Mouse (Mus musculus): Measurements from ENCODE around the gene Vmn2r21. TPM values are rescaled to one million over a fixed set of nuclear protein-coding genes. Genes with fewer than 3 reads are reported as not detected.
"Not testable (repeated sequence)": the region's sequence is repeated elsewhere in the genome, so short reads cannot be mapped to it uniquely, and the experiment has no call there.

Vmn2r21 gene
- polyA plus RNA-seq (2014; fragmentation: Nextera tagmentation; extraction: Ambion mirVana) = not detected in 2 replicates

DNA sequence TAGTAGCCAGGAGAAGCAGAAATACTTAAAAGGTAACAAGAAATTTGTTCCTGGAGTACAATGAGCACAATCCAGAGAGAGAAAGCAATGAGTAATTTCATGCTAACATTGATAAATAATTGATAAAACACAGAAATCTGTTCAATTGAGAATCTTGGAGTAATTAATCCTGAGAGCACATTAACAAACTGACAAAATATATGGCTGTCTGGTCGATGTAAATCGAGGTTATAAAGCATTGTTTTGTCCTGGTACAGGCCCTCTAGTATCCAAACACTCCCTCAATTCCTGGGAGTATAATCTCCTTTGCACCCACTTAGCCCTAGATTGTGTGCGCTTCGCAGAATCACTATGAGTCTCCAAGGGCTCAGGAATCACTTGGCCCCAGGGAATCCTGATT lies at the start of gene Vmn2r21:
Gene Vmn2r21, minus strand, starts transcription at position 101 of the 400 bp plus-strand sequence.
- H3K9me3 ChIP-seq (ENCODE audit: control insufficient read depth, low read length); H3K27me3 ChIP-seq (ENCODE audit: control insufficient read depth, insufficient read depth, low read length); H3K9ac ChIP-seq (ENCODE audit: low read length); H3K4me2 ChIP-seq; H3K4me3 ChIP-seq (ENCODE audit: low read depth, low read length); DNase-seq (ENCODE audit: low spot score, missing footprints); ATAC-seq (ENCODE audit: low FRiP score); H3K4me1 ChIP-seq (ENCODE audit: control insufficient read depth, insufficient read depth, low read length); H3K27ac ChIP-seq (ENCODE audit: low read depth, low read length); H3K36me3 ChIP-seq (ENCODE audit: control insufficient read depth, insufficient read depth, low read length): not testable (repeated sequence)
- no CpG with 5 or more reads among the region's 4 CpGs for WGBS

DNA sequence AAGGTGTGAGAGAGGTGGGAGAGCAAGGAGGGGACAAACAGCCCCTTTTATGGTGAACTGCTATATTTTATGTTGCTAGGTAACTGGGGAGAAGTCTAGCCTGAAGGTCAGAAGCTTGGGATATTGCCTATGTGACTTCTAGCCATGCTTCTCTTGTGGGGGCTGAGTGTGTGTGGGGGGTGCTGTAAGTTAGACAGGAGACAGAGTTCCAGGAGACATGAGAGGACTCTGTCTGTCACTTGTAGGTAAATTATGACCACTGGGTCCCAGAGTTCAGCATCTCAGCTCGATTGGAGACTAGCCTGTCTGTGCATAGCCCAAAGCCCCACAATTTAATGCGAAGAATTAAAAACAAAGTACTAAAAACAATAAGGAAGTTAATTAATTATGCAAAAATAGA lies 41.5 kb upstream of the Vmn2r21 start:
- not testable (repeated sequence) for H3K27me3 ChIP-seq (ENCODE audit: control insufficient read depth, insufficient read depth, low read length); H3K4me3 ChIP-seq (ENCODE audit: low read depth, low read length); H3K4me2 ChIP-seq; H3K36me3 ChIP-seq (ENCODE audit: control insufficient read depth, insufficient read depth, low read length); H3K9me3 ChIP-seq (ENCODE audit: control insufficient read depth, low read length); ATAC-seq (ENCODE audit: low FRiP score); H3K27ac ChIP-seq (ENCODE audit: low read depth, low read length); DNase-seq (ENCODE audit: low spot score, missing footprints); H3K9ac ChIP-seq (ENCODE audit: low read length); H3K4me1 ChIP-seq (ENCODE audit: control insufficient read depth, insufficient read depth, low read length)
- WGBS = no CpG with 5 or more reads among the region's 2 CpGs

DNA sequence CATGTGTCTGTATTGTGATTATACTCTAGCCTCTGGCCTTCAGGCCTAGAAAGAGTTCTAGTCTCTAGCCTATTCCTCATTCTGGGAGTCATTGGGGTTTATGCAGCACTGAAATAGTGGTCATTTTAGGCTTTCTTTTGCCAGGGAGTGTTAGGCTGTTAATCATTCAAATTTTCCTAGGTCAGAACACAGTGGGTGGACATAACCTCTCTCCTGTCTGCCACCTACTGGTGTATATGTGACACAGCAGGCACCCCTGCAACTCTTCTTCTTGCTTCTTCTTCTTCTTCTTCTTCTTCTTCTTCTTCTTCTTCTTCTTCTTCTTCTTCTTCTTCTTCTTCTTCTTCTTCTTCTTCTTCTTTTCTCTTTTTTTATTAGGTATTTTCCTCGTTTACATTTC lies 6.5 kb upstream of the Vmn2r21 start:
- ATAC-seq (ENCODE audit: low FRiP score) = 0 out of 2 replicates have a peak, but pooled peaks have one; percentile 27
- H3K9ac ChIP-seq (ENCODE audit: low read length) = not testable (repeated sequence)

DNA sequence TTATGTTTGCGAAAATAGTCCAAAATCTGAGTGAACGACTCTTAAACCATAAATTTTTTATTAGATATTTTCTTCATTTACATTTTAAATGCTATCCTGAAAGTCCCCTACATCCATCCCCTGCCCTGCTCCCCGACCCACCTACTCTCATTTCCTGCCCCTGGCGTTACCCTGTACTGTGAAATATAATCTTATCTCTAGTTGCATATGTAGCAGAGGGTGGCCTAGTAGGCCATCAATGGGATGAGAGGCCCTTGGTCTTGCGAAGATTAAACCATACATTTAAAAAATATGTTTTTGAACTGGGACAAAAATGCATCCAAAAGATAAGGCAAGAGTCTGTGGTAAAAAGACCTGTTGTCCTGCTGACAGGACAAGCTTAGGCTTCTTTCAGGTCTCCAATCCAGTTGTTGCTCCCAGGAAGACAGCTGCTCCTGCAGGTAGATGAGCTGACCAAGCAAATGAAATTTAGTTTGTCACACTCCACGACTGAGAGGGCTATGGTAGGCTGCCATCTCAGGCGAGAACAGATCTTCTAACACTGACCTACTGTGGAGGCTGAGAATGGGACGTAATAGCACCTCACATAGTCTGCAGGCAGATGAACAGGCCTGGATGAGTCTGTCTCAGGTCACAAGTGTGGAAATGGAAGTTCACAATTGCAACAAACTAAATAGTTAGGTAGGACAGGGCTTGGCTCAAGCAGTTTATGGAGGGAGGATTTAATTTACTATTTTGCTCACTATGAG lies 10.8 kb downstream of the Vmn2r21 start:
- H3K4me3 ChIP-seq (ENCODE audit: low read depth, low read length); ATAC-seq (ENCODE audit: low FRiP score); H3K27me3 ChIP-seq (ENCODE audit: control insufficient read depth, insufficient read depth, low read length); H3K4me1 ChIP-seq (ENCODE audit: control insufficient read depth, insufficient read depth, low read length); H3K9ac ChIP-seq (ENCODE audit: low read length); H3K27ac ChIP-seq (ENCODE audit: low read depth, low read length); H3K4me2 ChIP-seq; DNase-seq (ENCODE audit: low spot score, missing footprints); H3K9me3 ChIP-seq (ENCODE audit: control insufficient read depth, low read length); H3K36me3 ChIP-seq (ENCODE audit: control insufficient read depth, insufficient read depth, low read length): not testable (repeated sequence)
- no CpG with 5 or more reads among the region's 8 CpGs for WGBS

More for the DNA sequence above, 6.5 kb upstream of the Vmn2r21 start:
- not testable (repeated sequence) for H3K4me1 ChIP-seq (ENCODE audit: control insufficient read depth, insufficient read depth, low read length); H3K27ac ChIP-seq (ENCODE audit: low read depth, low read length); H3K4me3 ChIP-seq (ENCODE audit: low read depth, low read length); H3K27me3 ChIP-seq (ENCODE audit: control insufficient read depth, insufficient read depth, low read length); H3K9me3 ChIP-seq (ENCODE audit: control insufficient read depth, low read length); H3K4me2 ChIP-seq; DNase-seq (ENCODE audit: low spot score, missing footprints); H3K36me3 ChIP-seq (ENCODE audit: control insufficient read depth, insufficient read depth, low read length)
- no CpG with 5 or more reads among the region's 1 CpGs for WGBS

DNA sequence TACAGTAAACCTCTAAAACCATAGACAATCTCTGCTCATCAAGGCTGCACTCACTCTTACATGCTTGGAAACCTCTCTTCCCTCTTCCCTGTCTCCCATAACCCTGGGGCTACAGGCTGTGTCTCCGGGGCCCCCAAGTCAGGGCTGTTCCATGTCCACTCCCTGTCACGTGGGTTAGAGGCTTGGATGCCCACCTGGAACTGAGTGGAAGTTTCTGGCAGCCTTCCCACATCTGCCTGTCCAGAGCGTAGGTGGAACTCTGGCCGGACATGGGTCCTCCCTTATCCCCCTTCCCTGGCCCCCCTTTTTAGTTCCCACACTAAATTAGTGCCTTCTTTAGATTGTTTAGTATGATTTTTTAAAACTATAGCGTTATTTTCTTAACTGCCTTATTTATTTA lies 60.2 kb downstream of the Vmn2r21 start:
- not testable (repeated sequence) for H3K9me3 ChIP-seq (ENCODE audit: control insufficient read depth, low read length); H3K4me3 ChIP-seq (ENCODE audit: low read depth, low read length); H3K9ac ChIP-seq (ENCODE audit: low read length); ATAC-seq (ENCODE audit: low FRiP score); H3K27me3 ChIP-seq (ENCODE audit: control insufficient read depth, insufficient read depth, low read length); H3K4me1 ChIP-seq (ENCODE audit: control insufficient read depth, insufficient read depth, low read length); H3K4me2 ChIP-seq; H3K27ac ChIP-seq (ENCODE audit: low read depth, low read length); H3K36me3 ChIP-seq (ENCODE audit: control insufficient read depth, insufficient read depth, low read length); DNase-seq (ENCODE audit: low spot score, missing footprints)
- no CpG with 5 or more reads among the region's 5 CpGs for WGBS

DNA sequence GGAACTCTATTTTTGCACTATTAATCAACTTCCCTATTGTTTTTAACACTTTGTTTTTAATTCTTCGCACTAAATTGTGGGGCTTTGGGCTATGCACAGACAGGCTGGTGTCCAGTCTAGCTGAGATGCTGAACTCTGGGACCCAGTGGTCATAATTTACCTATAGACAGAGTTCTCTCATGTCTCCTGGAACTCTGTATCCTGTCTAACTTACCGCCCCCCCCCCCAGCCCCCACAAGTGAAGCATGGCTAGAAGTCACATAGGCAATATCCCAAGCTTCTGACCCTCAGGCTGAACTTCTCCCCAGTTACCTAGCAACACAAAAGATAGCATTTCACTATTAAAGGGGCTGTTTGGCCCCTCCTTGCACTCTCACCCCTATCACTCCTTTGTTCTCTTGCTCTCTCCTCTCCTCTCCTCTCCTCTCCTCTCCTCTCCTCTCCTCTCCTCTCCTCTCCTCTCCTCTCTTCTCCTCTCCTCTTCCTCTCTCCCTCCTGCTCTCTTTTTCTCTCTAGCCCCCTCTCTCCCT lies 60.7 kb downstream of the Vmn2r21 start:
- no CpG with 5 or more reads among the region's 2 CpGs for WGBS
- H3K27me3 ChIP-seq (ENCODE audit: control insufficient read depth, insufficient read depth, low read length); H3K36me3 ChIP-seq (ENCODE audit: control insufficient read depth, insufficient read depth, low read length); DNase-seq (ENCODE audit: low spot score, missing footprints); H3K4me2 ChIP-seq; H3K27ac ChIP-seq (ENCODE audit: low read depth, low read length); ATAC-seq (ENCODE audit: low FRiP score); H3K4me3 ChIP-seq (ENCODE audit: low read depth, low read length); H3K9ac ChIP-seq (ENCODE audit: low read length); H3K4me1 ChIP-seq (ENCODE audit: control insufficient read depth, insufficient read depth, low read length); H3K9me3 ChIP-seq (ENCODE audit: control insufficient read depth, low read length): not testable (repeated sequence)

DNA sequence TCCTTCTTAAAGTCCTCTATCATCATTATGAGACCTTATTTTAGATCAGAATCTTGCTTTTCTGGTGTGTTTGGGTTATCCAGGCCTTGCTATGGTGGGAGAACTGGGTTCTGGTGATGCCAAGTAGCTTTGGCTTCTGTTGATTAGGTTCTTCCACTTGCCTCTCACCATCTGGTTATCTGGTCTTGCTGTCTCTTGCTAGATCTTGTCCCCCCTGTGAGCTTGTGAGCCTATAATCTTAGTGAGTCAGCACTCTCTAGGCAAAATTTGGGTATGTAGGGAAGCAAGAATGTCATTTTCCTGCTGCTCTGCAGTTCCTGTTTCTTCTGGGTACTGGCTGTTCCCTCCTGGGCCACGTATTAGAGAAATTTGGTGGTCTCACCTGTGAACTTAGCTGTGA lies 64.6 kb downstream of the Vmn2r21 start:
- not testable (repeated sequence) for H3K4me1 ChIP-seq (ENCODE audit: control insufficient read depth, insufficient read depth, low read length); H3K27ac ChIP-seq (ENCODE audit: low read depth, low read length); H3K36me3 ChIP-seq (ENCODE audit: control insufficient read depth, insufficient read depth, low read length); H3K9ac ChIP-seq (ENCODE audit: low read length); ATAC-seq (ENCODE audit: low FRiP score); H3K9me3 ChIP-seq (ENCODE audit: control insufficient read depth, low read length); DNase-seq (ENCODE audit: low spot score, missing footprints); H3K4me2 ChIP-seq; H3K4me3 ChIP-seq (ENCODE audit: low read depth, low read length); H3K27me3 ChIP-seq (ENCODE audit: control insufficient read depth, insufficient read depth, low read length)
- no CpG with 5 or more reads among the region's 1 CpGs for WGBS

Other genes with a start within 250 kb of the Vmn2r21 start
- not detected in 2 replicates for gene Clec4e, start 243.5 kb downstream of the Vmn2r21 start, polyA plus RNA-seq (2014; fragmentation: Nextera tagmentation; extraction: Ambion mirVana)
- not detected in 2 replicates for gene Vmn2r19, start 225.1 kb downstream of the Vmn2r21 start, polyA plus RNA-seq (2014; fragmentation: Nextera tagmentation; extraction: Ambion mirVana)
- not detected in 2 replicates for gene Vmn2r20, start 115.3 kb downstream of the Vmn2r21 start, polyA plus RNA-seq (2014; fragmentation: Nextera tagmentation; extraction: Ambion mirVana)
- not detected in 2 replicates for gene Vmn2r22, start 117.3 kb upstream of the Vmn2r21 start, polyA plus RNA-seq (2014; fragmentation: Nextera tagmentation; extraction: Ambion mirVana)
- gene Vmn2r23, start 169.3 kb upstream of the Vmn2r21 start, polyA plus RNA-seq (2014; fragmentation: Nextera tagmentation; extraction: Ambion mirVana) = not detected in 2 replicates
- not detected in 2 replicates for gene Vmn2r24, start 245.5 kb upstream of the Vmn2r21 start, polyA plus RNA-seq (2014; fragmentation: Nextera tagmentation; extraction: Ambion mirVana)

All from midbrain, embryonic 11.5 days (tissue).